Mouse (Mus musculus): ENCODE data around the gene Med24.

DNA sequence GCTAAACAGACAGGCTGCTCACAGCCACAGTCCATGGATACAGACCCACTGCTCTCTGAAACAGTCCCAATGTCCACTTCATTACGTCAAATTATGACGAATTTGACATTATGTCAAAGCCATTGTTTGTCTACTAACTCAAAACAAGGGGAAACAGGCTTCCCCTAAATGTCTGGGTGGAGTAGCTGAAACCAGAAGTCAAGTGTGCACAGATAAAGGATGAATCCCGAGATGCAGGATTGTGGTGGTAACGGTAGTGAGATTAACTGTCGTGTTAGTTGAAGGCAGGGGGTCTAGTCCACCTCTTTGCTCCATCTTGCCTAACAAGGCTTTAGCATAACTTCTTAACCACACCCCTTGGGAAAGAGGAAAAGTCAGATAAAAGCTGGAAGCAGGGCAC, 56.8 kb downstream of the Med24 start:
- TF ChIP-seq CTCF (conservative IDR thresholded peaks at IDR 0.05; ENCODE audit: insufficient read depth, insufficient read length, low read depth, low read length) (no peak), POLR2A (IDR thresholded peaks at IDR 0.05; ENCODE audit: low read depth, low read length) (no peak)
